Mouse (Mus musculus) spleen, postnatal 4 days (tissue): ENCODE data around the gene Myo6.

Experiments used
- DNase-seq, 2 experiments: peaks; one replicate each; pipeline ENCODE4 v3.0.0; 2022; ENCODE audit warnings: low spot score in 2 of 2

Myo6 gene

GRCm38 (mm10) chr9:80181692-80182091, 16.9 kb downstream of the Myo6 start:
- DNase-seq: no peak

DNA sequence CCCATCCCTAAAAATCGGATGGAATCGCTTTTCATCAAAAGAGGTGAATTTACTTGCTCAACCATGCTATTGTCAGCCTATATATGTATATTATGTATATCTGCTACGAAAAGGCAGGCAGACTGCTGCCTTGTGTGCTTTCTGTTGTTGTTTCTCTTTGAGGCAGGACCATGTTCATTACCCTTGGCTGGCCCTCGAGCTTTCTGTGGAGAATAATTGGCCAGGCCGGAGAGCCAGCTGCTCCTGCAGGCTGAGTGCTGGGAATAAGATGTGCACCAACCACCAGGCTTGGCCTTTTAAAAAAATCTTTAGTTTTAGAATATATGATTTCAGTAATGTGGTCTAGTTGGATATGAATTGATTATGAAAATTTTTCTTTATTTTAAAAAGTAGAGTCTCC, 19.3 kb downstream of the Myo6 start:
- no peak for DNase-seq

DNA sequence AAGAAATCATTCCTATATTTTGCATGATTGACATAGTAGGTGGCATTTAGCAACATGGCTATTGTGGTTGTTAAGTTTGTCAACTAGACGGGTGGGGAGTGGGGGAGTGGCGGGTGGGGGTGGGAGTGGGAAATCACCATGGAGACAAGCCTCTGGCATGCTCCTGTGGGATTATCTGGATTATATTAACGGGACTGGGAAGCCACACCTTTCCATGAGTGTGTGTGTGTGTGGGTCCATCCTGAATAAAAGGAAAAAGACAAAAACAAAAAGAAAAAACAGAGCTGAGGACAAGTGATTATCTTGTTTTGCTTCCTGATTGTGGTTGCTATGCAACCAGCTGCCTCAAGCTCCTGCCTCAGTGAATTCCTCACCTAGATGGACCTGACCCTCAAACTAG, 20.9 kb downstream of the Myo6 start:
- DNase-seq: no peak

GRCm38 (mm10) chr9:80186693-80187092, 21.9 kb downstream of the Myo6 start:
- DNase-seq: no peak

GRCm38 (mm10) chr9:80188324-80188893, 23.6 kb downstream of the Myo6 start:
- DNase-seq: no peak

GRCm38 (mm10) chr9:80191240-80191639, 26.4 kb downstream of the Myo6 start:
- no peak for DNase-seq

- DNase-seq: no peak
These were observed 27.5 kb downstream of the Myo6 start for GRCm38 (mm10) chr9:80192324-80192723.

DNA sequence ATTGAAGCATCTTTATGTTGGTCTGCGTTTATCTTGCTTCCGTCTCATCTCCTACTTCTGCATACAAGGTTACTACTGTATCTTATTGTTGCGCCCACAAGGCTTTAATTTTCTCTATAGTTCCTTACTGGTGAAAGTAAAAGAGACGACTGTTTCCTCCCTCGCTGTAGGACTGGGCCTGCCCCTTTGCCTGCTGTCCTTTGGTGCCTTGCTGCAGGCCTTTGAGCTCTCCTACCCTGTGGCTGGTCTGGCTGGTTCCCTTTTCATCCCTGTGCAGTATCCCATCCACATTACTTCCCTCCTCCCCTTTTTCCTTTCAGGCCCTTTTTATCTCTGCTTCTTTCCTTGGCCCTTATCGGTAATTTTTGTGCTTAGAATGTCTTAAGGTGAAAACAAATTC, 29.6 kb downstream of the Myo6 start:
- no peak for DNase-seq

DNA sequence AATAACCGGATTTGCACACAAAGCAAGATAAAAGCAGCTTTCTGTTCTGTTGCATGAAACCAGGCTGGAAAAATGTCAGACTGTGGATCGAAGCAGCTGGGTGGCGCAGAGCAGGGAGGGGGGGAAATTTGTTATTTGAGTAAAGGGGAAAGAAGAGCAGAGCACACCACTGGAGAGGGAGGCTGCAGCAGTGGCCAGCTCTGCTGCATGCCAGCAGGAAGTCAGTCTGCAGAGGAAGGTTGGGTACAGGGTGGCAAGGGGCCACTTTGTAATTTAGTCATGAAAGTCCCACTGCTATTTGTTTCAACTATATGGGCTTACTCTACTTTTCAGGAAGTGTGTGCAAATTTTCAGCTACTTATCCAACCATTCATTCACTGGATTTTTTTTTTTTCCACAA, 31.3 kb downstream of the Myo6 start:
- DNase-seq: no peak

- no peak for DNase-seq
These were observed 32.4 kb downstream of the Myo6 start for GRCm38 (mm10) chr9:80197233-80197632.

- no peak for DNase-seq
These were observed 36.0 kb downstream of the Myo6 start for GRCm38 (mm10) chr9:80200855-80201254.

- no peak for DNase-seq
These were observed 37.7 kb downstream of the Myo6 start for GRCm38 (mm10) chr9:80202374-80203060.

DNA sequence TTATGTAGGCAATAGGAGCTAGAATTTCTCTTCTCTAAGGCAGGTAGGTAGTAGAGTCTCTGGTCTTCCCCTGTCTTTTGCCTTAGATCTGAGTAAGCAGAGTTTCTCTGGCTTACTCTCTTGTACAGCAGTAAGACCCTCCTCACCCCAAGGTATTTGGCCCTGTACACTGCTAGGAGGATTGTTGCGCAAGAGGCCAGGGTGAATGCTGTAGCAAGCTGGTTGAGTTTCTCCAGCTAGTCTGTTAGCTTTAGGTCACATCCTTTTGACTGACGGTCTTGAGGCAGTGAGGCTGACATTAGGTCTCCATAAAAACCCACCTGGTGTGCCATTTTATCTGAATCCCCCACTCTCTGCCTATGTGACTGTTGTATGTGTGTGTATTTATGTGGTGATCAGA, 43.9 kb downstream of the Myo6 start:
- no peak for DNase-seq

DNA sequence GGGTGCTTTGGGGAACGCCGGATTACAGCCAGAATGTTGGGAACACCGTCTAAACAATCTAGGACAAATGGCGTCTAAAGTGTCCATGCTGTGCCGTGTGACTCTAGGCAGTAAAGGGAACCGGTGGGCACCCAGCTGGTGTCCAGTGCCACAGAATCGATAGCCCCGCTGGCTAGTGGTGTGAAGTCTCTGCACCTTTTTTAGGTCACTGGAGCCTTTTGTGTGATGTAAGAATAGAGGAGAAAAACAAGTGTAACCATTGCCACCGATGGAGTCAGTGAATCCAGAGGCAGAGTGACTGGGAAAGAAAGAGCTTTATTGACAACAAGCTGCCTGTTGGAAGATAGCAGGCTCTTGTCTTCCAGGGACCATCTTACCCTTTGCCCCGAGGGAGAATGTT, 44.6 kb downstream of the Myo6 start:
- no peak for DNase-seq

DNA sequence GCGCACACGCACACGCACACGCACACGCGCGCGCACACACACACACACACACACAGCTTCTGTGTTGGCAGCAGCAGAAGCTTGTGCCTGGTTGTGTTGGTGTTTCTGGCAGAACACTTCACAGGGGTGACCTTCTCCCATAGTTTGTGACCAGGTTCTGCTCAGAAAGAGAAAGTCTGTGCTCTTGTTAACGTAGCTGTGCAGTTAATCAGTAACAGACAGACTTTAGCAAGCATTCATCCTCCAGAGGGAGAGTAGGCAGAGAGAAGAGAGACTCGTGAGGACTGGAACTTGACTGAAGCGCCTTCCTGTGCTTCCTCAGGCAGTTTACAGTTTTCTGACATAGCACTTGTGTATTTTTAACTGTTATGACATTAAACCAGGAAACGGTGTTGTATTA, 45.3 kb downstream of the Myo6 start:
- no peak for DNase-seq

DNA sequence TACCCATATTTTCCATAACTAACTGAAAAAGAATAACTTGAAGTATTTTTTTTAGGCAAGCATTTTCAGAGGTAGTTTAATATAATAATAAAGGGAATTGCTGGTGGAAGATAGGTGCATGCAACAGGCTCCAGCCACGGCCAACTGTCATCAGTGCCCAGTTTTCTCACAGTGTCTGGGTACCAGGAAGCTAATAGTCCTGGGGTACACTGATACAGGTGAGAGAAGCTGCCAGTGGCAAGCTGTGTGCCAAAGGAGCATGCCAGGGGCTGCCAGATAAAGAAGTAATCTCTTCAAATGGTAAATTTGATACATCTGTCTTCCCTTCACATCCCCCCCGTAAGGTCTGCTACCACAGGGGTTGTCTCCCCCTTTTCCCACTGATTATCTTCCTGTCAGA, 48.6 kb downstream of the Myo6 start:
- DNase-seq: no peak

- DNase-seq: no peak
These were observed 50.7 kb downstream of the Myo6 start for GRCm38 (mm10) chr9:80215502-80215901.

DNA sequence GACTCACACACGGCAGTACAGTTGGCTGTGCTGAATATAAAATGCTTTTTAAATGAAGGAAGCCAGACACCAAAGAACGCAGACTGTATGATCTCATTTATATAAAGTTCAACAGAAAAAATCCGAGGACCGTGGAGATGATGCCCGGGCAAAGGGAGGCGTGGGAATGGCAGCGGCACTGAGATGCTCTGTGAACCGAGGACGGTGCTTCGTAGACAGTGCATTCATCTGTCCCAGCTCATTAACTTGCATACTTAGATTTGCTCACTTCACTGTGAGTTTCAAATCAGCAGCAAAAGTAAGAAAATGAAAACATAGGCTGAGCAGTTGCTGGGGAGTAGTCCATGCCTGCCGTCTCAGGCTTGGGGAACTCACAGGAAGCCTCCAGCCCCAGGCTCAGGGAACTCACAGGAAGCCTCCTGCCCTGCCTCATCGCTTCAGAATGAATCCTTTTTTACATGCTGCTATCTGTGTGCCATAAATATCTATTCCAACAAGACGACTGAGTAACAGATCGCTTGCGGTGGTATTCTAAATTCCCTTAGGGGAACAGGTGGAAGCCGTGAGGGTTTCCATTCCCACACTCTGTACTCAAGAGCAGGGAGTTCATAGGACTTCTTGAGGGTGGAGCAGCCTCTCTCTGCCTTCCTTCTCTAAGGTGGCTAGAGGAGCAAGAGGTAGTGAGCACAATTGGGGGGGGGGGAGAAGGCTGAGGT, 52.1 kb downstream of the Myo6 start:
- no peak for DNase-seq

- no peak for DNase-seq
These were observed 53.9 kb downstream of the Myo6 start for GRCm38 (mm10) chr9:80218718-80219117.

- DNase-seq: no peak
These were observed 59.3 kb downstream of the Myo6 start for GRCm38 (mm10) chr9:80223989-80224635.

DNA sequence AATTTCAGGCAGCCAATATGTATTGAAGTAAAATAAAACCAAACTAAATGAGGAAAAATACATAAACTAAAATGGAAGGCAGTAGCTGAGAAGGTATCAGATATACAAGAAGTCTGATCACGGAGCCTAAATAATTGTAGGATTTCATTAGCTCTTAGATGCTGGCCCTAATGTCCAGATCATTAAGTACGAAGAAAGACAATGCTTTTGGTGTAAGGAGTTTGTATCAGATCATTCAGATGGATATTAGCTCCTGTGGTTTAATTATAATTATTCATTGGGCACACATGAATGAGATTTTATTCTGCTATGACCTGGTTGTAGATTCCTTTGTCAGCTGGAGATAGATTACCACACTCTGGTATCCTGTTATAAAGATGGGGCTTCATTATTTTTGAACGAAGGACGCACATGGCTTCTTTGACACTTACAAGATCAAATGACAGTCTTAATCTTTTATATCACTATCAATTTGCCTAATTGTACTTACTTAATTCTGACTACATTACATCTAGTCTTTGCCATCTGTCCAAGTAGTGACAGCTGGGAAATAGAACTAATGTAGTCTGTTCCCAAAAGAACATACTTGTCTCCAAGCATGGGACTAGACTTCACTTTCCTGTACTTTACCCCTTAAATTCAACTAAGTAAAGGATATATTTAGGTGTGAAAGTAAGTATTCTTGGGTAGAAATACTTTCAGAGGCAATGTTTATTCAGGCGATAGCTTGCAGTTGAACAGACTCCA, 61.9 kb downstream of the Myo6 start:
- no peak for DNase-seq

DNA sequence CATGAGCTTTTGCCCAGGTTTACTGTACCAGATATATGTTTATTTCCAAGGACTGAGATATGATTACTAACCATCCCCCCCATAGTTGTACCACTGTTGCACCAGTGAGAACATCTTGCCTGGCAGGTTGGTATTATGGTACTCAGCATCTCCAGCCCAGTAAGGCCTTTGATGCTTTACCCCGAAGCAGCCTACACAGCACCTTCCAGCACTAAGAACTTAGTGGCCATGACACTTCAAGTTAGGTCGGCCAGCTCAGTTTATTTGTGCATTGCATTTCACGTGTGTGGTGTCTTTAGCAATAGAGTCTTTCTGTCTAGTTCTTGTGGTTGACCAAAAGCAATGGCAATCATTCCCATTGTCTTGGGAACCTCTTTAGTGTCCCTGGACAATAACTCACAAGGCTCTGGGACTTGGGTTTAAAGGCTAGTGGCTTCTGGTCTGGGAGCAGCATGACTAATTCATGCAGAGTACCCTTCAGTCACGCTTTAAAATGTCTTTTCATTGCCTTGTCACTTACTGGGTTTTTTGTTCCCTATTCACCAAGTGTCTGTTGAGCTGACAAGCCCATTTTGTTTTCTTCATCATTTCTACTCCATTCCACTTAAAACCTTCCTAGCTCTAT, 69.1 kb downstream of the Myo6 start:
- no peak for DNase-seq
